Mouse (Mus musculus) heart, postnatal 0 days (tissue): Measurements from ENCODE around the gene Fopnl.

Source experiments
- CTCF ChIP-seq: IDR thresholded peaks from 2 replicates; pipeline ENCODE4 v1.5.1; 2016; ENCODE audit warnings: antibody characterized with exemption, control low read depth, low read depth
- EP300 ChIP-seq: IDR thresholded peaks from 2 replicates; pipeline ENCODE4 v1.6.1; 2016; ENCODE audit warnings: antibody characterized with exemption, low read depth

GRCm38 (mm10) chr16:14363496-14363895 is 46.3 kb upstream of the Fopnl start:
- no peak for TF ChIP-seq CTCF
- no peak for TF ChIP-seq EP300
